Mouse (Mus musculus): ENCODE results near the gene Hira.

DNA sequence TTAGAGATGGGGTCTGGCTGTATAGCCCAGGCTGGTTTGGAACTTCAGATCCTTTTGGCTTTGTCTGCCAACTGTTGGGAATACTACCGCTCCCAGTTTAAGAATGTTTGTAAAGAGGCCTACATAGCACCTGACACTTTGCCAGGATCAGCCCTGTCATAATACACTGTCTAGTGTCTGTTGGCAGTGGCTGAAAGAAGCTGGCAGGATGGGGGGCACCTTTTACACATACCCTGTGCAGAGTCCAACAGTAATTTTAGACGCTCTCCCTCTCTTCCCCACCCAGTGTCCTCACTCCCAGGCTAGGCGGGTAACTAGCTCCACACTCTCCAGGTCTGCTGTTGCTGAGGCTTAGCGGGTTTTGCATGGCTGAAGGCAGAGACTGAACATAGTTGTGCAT lies 38.5 kb upstream of the Hira start:
- TF ChIP-seq CTCF (IDR thresholded peaks at IDR 0.05; ENCODE audit: low read depth) (no peak), EP300 (IDR thresholded peaks at IDR 0.05; ENCODE audit: low read depth) (no peak)

All from heart, postnatal 0 days (tissue).